Mouse (Mus musculus) fibroblast of lung, adult 2 months (primary cell): ENCODE results near the gene Itsn1.
A peak's percentile ranks its signal among the peaks of the same experiment; 100 is the strongest.

Source experiments
- DNase-seq: peaks from one replicate; pipeline ENCODE4 v3.0.0-alpha.2; 2011; ENCODE audit warnings: low read depth

Gene Itsn1

DNA sequence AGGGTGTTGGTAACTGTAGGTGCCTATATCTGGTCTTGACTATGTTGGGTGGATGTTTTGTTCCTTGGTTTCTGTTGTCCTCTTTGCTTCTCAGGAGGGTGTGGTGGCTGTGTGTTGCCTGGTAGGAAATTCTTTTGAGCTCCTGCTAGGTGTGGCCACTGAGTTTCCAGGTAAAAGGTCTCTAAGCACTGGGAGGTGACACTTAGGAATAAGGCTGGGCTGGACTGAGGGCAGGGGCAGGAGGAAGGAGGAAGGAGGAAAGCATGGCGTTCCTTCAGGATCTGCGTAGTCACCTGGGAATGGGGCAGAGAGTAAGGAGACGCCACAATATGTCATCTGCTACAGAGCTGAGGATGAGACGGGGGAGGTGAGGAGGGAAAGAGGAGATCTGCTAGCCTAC lies 224.9 kb downstream of the Itsn1 start:
- no peak for DNase-seq

DNA sequence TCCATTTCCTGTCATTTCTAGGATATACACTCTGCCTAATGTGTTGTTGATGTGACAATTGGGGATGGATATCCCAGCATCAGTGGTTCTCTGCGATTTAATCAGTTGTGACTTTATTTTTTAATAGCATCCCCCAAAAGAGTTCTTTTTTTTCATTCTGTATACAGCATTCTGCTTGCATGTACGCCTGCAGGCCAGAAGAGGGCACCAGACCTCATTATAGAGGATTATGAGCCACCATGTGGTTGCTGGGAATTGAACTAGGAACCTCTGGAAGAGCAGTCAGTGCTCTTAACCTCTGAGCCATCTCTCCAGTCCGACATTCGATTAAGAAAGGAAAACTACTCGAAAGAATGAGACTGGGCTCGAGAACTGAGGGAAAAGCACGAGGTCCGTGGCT lies 225.7 kb downstream of the Itsn1 start:
- DNase-seq: no peak

DNA sequence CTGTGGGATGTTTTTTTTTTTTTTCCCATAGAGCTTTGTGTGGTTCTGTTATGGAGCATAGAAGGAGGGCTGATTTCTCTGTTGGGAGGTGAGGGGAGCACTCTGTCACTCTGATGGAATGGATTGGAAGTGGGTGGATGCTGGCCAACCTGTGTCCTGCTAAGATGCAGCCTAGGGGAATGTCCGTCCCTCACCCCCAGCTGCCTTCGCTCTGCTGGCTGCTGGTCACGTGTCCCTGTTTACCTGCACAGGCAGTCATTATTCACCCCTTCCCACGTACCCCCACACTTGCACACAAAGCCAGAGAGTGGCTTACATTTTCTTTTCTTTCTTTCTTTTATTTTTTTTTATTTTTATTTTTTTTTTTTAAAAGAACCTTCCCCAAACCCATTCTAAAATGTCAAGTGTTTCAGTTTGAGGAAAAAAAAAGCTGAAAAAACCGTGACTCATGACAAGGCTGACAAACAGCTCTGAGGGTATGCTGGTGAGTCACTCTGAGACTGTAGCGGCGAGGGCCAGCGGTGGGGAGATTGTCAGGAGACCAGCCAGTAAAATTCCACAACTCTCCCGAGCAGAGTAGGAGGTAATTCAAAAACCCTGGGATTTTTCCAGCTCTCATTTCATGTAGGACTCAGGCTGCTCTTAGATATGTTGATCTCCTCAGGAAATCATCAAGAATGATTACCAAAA lies 233.3 kb downstream of the Itsn1 start:
- DNase-seq: peak; percentile 94

DNA sequence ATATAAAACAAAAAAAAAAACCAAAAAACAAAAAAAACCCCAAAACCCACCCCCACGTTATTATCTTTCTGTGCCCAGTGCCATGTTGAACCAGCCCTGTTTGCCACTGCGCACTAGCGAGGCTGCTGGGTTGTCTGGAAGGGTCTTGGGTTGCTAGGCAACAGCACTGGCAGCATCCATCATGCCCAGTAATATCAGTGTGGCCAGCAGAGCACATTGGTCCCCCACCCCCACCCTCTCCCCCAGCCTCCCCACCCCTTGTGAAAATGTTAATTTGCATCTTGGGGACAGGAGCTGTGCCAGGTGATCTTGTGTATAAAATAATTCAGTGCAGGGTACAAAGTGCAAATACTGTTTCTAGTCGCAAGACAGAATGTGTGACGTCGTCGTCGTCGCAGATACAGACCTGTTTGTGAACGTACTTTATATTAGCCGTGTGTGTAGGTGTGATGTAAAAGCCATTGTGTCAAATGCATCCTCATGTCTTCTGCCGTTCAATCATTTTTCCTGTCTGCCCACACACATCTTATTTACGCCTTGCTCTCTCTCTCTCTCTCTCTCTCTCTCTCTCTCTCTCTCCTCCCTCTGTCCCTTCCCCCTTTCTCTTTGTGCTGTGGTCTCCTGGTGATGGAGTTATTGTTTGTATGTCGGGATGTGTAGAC lies 233.9 kb downstream of the Itsn1 start:
- no peak for DNase-seq

DNA sequence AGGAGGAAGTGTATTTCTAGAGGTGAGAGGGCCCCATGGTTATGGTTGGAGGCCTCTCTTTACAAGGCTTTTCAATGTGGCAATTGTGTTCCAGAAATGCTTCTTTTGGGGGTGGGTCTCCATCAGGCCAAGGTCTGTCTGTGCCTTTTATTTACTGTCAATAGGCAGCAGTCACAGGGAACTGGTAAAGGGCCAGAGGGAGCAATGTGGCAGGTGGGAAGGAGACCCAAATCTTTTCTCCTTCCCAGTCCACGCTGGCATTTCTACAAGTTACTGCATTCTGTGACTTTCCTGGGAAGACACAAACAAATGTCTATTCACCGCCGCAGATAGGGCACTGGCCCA lies 234.4 kb downstream of the Itsn1 start:
- no peak for DNase-seq

DNA sequence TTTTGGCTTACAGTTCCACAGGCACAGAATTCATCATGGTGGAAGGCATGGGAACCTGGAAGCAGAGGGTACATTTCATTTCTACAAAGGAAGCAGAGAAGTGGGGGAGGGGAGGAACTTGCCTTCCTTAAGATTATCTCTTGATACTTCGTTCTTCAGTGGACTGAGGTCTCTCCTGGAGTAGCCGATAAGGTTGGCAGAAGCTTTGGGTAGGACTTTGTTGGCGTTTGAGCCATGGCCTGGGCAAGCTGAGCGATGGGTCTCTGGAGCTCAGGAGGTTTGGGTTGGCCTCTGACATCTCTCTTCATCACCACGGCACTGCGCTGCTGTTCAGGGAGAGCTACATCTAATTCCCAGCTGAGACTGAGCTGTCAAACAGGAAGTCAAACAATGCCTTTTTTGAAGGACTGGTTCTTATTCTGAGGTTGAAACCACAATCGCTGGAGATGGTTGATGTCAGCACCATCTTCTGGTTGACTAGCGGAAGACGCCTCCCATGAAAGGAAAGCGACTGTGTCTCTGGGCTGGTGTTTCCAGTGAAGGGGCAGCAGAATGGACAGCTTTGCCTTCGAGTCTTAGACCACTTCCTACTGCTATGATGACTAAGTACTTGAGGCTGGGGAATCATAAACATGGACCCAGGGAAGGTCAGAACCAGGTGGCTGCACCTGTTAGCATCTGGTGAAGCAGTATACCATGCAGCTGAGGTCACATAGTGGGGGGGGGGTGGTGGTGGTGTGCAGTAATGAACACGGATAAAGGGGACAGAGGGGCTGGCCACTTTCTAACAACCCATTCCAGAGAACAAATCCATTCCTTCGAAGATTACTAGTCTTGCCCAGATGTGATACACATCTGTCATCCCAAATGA lies 235.5 kb downstream of the Itsn1 start:
- no peak for DNase-seq

DNA sequence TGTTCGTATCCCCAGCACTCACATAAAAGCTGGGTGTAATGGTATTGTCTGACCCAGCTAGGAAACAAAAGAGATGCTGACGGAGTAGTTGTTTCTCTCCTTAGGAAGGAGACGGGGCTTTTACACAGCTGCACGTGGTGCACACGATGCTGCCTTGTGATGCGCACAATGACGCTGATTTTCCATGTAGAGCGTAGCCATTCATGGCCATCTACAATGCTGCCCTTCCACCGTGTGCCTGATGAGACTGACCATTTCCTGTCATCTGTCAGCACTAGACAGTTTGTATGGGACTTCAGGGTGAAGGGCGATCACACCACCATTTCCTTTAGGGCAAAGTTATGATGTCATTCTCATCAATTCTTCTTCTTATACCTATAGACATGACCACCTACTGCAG lies 239.6 kb downstream of the Itsn1 start:
- no peak for DNase-seq

DNA sequence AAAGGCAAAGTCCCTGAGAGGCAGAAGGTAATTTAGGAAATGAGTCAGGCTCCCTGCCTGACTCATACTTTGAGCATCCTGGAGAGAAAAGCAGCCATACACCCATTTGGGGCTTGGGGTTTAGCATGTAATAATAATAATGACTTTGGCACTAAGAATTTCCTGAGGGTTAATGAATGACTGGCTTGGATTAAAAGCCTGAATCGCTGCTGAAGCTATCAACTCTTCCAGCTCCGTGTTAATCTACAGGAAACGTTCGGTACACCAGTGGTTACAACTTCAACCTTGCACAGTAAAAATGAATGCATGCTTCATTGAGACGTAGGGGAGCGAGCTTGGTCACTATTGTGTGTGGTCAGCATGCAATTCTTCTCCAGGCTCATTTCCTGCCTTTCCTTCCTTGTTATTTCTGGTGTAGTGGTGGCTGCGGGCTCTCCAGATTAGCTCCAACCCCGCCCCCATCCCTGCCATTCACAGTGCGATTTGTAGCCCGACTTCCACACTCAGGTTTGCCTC lies 240.5 kb downstream of the Itsn1 start:
- peak; percentile 50 for DNase-seq
